Mouse (Mus musculus): ENCODE data around the gene Ptp4a2. TPM values are rescaled to one million over a fixed set of nuclear protein-coding genes. Genes with fewer than 3 reads are reported as not detected.
A peak's percentile ranks its signal among the peaks of the same experiment; 100 is the strongest.

Ptp4a2 gene
- polyA plus RNA-seq, 1 experiment from 2014 or later, result 332 TPM

DNA sequence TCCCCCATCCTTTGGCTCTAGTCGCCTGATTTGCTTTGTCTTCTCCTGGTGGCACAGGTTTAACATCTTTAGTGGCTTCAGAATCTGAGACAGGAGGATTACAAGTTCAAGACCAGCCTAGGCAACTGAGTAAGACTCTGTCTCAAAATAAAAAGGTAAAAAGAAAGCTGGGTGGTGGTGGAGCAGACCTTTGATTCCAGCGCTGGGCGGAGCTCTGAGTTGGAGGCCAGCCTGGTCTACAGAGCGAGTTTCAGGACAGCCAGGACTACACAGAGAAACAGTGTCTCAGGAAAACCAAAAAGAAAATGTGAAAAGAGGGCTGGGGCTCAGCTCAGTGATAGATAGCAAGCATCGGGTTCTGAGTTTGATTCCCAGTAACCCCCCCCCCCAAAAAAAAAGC, 27.5 kb upstream of the Ptp4a2 start:
- Histone ChIP-seq H3K4me2 (replicated peaks) (no peak overlapping the region), H3K4me1 (peaks cover 20% of the 10 kb centered on the region), H3K9ac (no peak overlapping the region), H3K36me3 (no peaks in the 10 kb centered on the region), H3K27ac (peak overlapping the region; percentile 70), H3K27me3 (no peaks in the 10 kb centered on the region), H3K9me3 (peaks cover 4% of the 10 kb centered on the region; the same call in 1 of the 2 replicates), H3K4me3 (no peak overlapping the region)
- ATAC-seq (ENCODE audit: insufficient number of reproducible peaks, insufficient read depth, low FRiP score, low TSS enrichment), result no peak
- WGBS, result 77% methylated on average over 5 of the region's 5 CpGs

DNA sequence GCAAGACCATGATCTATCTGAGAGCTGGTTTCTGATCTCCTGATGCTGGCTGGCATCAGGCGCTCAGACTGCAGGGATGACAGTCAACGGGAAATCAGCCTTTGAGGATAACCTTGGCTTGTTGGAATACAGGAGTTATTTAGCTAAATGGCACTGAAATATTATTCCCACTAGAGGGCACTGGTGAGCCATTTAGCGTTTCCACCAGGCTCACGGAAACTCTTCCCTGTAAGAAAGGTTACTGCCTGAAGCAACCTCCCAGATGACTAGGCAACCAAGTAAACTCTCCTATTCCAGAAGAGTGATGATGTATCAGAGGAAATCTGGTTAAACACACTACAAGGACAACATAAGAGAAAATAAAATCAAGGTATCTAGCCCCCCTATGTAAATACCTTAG, 25.8 kb upstream of the Ptp4a2 start:
- H3K4me2 ChIP-seq (replicated peaks), result no peak overlapping the region
- WGBS, result 3% methylated on average over 4 of the region's 4 CpGs
- no peak overlapping the region for H3K4me3 ChIP-seq
- H3K36me3 ChIP-seq, result no peaks in the 10 kb centered on the region
- H3K9ac ChIP-seq, result no peak overlapping the region
- H3K27me3 ChIP-seq, result no peaks in the 10 kb centered on the region
- H3K9me3 ChIP-seq, result peaks cover 4% of the 10 kb centered on the region; the same call in 1 of the 2 replicates
- peaks cover 20% of the 10 kb centered on the region for H3K4me1 ChIP-seq
- no peak overlapping the region for H3K27ac ChIP-seq
- no peak for ATAC-seq (ENCODE audit: insufficient number of reproducible peaks, insufficient read depth, low FRiP score, low TSS enrichment)

DNA sequence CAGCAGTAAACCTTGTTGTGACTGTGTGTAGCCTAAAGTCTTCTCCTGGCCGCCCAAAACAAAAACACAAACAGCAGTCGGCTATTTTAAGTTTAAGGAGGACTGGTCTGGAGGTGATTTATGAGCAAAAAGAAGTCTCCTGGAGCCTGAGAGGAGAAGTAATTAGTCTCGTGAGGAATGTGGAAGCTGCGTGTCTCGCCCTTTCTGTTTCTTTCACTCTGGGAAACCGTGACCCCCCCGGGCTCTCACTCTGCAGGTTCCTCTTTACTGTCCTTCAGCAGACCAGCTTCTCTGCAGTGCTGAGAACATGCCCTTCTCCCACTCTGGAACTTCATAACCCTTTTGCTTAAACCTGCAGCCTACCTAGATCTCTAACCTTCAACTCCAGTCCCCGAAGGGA, 22.3 kb upstream of the Ptp4a2 start:
- Histone ChIP-seq H3K36me3 (no peaks in the 10 kb centered on the region), H3K27me3 (no peaks in the 10 kb centered on the region), H3K9ac (no peak overlapping the region), H3K4me1 (peaks cover 4% of the 10 kb centered on the region; the same call in 1 of the 2 replicates), H3K4me3 (no peak overlapping the region), H3K4me2 (replicated peaks) (no peak overlapping the region), H3K27ac (no peak overlapping the region), H3K9me3 (peaks cover 4% of the 10 kb centered on the region; the same call in 1 of the 2 replicates)
- WGBS, result 53% methylated on average over 8 of the region's 8 CpGs
- no peak for ATAC-seq (ENCODE audit: insufficient number of reproducible peaks, insufficient read depth, low FRiP score, low TSS enrichment)

DNA sequence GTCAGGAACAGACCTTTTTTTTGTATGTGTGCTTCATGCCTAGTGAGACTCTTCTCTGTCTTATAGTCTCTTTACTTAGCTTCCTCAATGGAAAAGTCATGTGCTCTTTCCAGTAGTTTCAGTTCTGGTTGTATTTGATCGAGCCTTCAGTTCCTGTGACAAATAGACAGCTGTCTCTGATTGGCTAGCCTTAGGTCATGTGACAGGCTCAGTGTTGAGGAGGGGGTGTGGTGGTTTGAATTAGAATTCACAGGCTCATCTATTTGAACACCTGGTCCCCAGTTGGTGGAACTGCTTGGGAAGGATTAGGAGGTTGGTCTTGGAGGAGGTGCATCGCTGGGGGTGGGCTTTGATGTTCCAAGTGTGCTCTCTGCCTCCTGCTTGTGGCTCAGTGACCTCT, 21.4 kb upstream of the Ptp4a2 start:
- Histone ChIP-seq H3K27me3 (no peaks in the 10 kb centered on the region), H3K9me3 (peaks cover 4% of the 10 kb centered on the region; the same call in 1 of the 2 replicates), H3K4me3 (no peak overlapping the region), H3K9ac (no peak overlapping the region), H3K4me1 (peaks cover 6% of the 10 kb centered on the region), H3K27ac (no peak overlapping the region), H3K36me3 (no peaks in the 10 kb centered on the region), H3K4me2 (replicated peaks) (no peak overlapping the region)
- ATAC-seq (ENCODE audit: insufficient number of reproducible peaks, insufficient read depth, low FRiP score, low TSS enrichment), result no peak
- WGBS, result 90% methylated on average over 2 of the region's 2 CpGs

DNA sequence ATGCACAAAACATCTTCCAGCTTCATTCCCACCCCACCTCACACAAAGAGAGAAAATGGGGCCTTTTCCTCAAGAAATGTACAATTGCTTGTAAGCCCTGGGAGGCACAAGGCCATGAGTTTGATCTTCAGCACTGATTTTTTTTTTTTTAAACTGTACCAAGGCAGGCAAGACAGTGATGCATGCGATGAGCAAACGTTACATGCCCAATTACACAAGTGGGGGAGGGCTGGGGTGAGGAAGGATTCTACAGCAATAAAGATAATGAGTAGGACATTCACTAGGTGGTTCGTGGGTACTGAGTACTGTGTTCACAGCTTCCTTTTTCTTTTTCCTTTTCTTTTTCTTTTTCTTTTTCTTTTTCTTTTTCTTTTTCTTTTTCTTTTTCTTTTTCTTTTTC, 20.5 kb upstream of the Ptp4a2 start:
- H3K4me3 ChIP-seq, result no peak overlapping the region
- H3K9ac ChIP-seq, result no peak overlapping the region
- no peaks in the 10 kb centered on the region for H3K36me3 ChIP-seq
- ATAC-seq (ENCODE audit: insufficient number of reproducible peaks, insufficient read depth, low FRiP score, low TSS enrichment), result no peak
- H3K4me2 ChIP-seq (replicated peaks), result no peak overlapping the region
- WGBS, result 73% methylated on average over 3 of the region's 3 CpGs
- H3K4me1 ChIP-seq, result peaks cover 15% of the 10 kb centered on the region
- H3K27me3 ChIP-seq, result no peaks in the 10 kb centered on the region
- peaks cover 4% of the 10 kb centered on the region; the same call in 1 of the 2 replicates for H3K9me3 ChIP-seq
- no peak overlapping the region for H3K27ac ChIP-seq

DNA sequence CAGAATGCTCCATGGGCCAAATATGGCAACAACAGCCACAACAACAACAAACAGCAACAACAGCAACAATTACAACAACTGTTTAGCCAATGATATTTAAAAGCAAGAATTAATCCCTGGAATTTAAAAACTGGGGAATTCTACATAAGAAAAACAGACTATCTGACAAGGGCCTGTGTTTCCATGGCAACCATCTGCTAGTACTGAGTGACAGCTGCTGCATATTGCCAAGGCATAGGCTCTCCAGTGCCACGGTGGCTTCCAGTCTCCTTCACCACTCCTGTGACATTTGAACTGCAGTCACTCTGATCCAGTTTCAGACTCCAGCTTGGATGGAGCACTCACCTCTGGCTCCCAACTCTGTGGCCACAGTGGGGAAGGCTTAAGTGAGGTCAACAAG, 19.6 kb upstream of the Ptp4a2 start:
- H3K4me3 ChIP-seq, result no peak overlapping the region
- no peak overlapping the region for H3K9ac ChIP-seq
- H3K36me3 ChIP-seq, result no peaks in the 10 kb centered on the region
- H3K27ac ChIP-seq, result no peak overlapping the region
- peaks cover 4% of the 10 kb centered on the region; the same call in 1 of the 2 replicates for H3K9me3 ChIP-seq
- no peak overlapping the region for H3K4me2 ChIP-seq (replicated peaks)
- H3K4me1 ChIP-seq, result peaks cover 23% of the 10 kb centered on the region
- no peaks in the 10 kb centered on the region for H3K27me3 ChIP-seq
- no peak for ATAC-seq (ENCODE audit: insufficient number of reproducible peaks, insufficient read depth, low FRiP score, low TSS enrichment)
- 19% methylated on average over 1 of the region's 1 CpGs for WGBS

DNA sequence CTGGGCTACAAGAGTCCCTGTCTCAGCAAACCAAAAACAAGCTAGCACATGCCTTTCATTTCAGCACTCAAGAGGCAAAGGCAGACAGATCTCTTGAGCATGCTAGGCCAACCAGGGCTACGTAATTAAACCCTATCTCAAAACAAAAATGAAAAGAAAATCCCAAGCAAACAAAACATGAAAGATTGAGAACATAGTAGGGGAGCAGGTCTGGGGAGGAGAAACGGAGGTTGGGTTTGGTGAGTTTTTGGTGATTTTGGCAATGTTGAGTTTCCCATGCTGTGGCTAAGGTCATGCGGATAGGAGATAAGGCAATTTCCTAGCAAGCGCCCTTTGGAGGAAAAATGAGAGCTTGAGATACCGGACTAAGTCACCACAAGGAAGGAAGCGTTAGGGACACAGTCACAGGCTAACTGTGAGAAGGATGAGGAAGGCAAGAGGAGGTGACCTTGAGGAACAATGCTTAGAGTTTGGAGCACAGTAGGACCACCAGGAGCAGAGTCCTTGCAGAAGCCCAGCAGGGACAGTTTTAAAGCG, 18.3 kb upstream of the Ptp4a2 start:
- H3K4me3 ChIP-seq, result no peak overlapping the region
- H3K27ac ChIP-seq, result no peak overlapping the region
- WGBS, result 86% methylated on average over 7 of the region's 7 CpGs
- ATAC-seq (ENCODE audit: insufficient number of reproducible peaks, insufficient read depth, low FRiP score, low TSS enrichment), result no peak
- H3K9ac ChIP-seq, result no peak overlapping the region
- no peak overlapping the region for H3K4me2 ChIP-seq (replicated peaks)
- peaks cover 24% of the 10 kb centered on the region for H3K4me1 ChIP-seq
- no peaks in the 10 kb centered on the region for H3K36me3 ChIP-seq
- H3K27me3 ChIP-seq, result no peaks in the 10 kb centered on the region
- peaks cover under 1% of the 10 kb centered on the region; the same call in 1 of the 2 replicates for H3K9me3 ChIP-seq

DNA sequence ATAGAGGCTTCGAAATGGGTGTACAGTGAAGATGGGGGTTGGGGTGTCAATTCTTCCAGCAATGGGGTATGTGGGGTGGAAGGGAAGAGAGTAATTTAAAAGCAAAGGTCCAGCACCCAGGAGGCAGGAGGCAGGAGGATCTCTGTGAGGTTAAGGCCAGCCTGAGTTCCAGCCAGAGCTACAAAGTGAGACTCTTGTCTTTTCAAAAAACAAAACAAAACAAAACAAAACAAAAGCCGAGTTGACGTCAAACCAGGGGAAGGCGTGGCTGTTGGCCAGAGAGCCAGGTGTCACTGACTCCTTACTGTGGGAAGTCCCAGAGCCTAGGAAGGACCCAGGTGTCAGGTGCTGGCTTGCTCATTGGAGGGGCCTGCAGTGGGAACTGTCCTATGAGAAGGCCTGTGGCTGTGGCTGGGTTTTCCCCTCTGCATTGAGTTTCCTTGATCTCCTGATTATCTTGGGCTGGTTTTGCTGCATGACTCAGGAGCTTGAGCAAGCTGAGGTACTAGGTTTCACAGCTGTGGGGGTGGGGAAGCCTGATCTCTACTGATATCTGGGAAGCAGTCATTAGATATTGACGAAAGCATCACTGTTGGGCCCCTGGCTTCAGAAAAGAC, 17.2 kb upstream of the Ptp4a2 start:
- no peak overlapping the region for H3K27ac ChIP-seq

DNA sequence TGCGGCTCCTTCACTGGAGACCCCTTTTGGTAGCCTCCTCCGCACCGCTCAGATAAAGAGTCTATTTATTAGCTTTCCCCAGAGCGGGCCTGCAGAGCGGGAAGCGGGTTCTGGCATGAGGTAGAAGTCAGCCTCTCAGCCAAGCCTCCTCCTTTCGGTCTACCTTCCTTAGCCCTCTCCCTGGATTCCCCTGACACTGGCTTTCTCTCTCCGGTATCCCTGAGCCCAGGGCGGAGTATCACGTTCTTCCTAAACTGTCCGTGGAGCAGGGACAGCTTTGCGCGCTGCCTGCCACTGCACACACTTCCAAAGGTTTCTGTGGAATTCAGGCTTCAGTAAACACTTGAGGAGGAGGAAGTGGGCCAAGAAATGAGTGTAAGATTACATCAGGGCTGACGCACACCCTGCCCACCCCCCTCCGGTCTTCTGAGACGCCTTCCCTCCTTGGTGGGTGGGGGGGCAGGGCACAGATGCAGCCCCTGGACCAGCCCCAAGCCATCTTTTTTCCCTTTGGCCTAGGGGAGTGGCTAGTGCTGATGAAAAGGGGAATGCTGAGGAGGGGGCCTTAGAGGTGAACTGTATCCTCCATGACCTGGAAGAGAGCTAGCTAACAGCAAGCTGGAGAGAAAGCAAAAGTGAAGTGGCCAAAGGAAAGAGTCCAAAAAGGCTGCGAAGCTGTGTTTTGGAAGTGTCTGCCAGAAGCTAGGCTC, 15.7 kb upstream of the Ptp4a2 start:
- H3K4me3 ChIP-seq, result peak overlapping the region; percentile 4; the same call in 1 of the 2 replicates
- WGBS, result 2% methylated on average over 17 of the region's 17 CpGs
- ATAC-seq (ENCODE audit: insufficient number of reproducible peaks, insufficient read depth, low FRiP score, low TSS enrichment), result peak; percentile 67

More for the DNA sequence above, 17.2 kb upstream of the Ptp4a2 start:
- H3K4me1 ChIP-seq, result peaks cover 30% of the 10 kb centered on the region
- no peaks in the 10 kb centered on the region for H3K36me3 ChIP-seq
- no peaks in the 10 kb centered on the region for H3K27me3 ChIP-seq
- WGBS, result 71% methylated on average over 5 of the region's 5 CpGs
- H3K4me3 ChIP-seq, result no peak overlapping the region
- H3K9me3 ChIP-seq, result no peaks in the 10 kb centered on the region
- no peak for ATAC-seq (ENCODE audit: insufficient number of reproducible peaks, insufficient read depth, low FRiP score, low TSS enrichment)
- no peak overlapping the region for H3K9ac ChIP-seq
- H3K4me2 ChIP-seq (replicated peaks), result no peak overlapping the region

DNA sequence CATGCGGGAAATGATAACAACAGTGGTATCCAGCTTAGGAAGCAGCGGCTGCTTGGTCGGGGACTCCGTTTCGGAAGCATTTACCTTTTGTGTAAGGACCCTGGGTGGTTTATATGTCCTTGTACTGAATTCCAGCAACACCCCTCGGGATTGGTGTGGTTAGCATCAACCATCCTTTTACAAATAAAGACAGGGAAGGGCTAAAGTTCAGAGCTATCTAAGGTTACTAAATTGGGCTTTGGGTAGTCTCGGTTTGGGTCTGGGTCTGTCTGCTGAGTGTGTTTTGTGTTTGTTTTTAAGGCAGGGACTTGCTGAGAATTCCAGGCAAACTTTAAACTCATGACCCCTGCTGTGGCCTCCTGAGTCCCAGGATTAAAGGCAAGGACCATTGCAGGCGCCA, 15.2 kb upstream of the Ptp4a2 start:
- no peak for ATAC-seq (ENCODE audit: insufficient number of reproducible peaks, insufficient read depth, low FRiP score, low TSS enrichment)
- WGBS, result 13% methylated on average over 8 of the region's 8 CpGs
- Histone ChIP-seq H3K36me3 (no peaks in the 10 kb centered on the region), H3K4me2 (replicated peaks) (peak overlapping the region; percentile 41), H3K9me3 (no peaks in the 10 kb centered on the region), H3K27me3 (no peaks in the 10 kb centered on the region), H3K4me1 (peaks cover 30% of the 10 kb centered on the region), H3K4me3 (no peak overlapping the region), H3K27ac (peak overlapping the region; percentile 94), H3K9ac (no peak overlapping the region)

More for the DNA sequence above, 15.7 kb upstream of the Ptp4a2 start:
- Histone ChIP-seq H3K27ac (peak overlapping the region; percentile 94), H3K9me3 (no peaks in the 10 kb centered on the region), H3K27me3 (no peaks in the 10 kb centered on the region), H3K9ac (peak overlapping the region; percentile 24; the same call in 1 of the 2 replicates), H3K4me2 (replicated peaks) (peak overlapping the region; percentile 41), H3K4me1 (peaks cover 30% of the 10 kb centered on the region), H3K36me3 (no peaks in the 10 kb centered on the region)

DNA sequence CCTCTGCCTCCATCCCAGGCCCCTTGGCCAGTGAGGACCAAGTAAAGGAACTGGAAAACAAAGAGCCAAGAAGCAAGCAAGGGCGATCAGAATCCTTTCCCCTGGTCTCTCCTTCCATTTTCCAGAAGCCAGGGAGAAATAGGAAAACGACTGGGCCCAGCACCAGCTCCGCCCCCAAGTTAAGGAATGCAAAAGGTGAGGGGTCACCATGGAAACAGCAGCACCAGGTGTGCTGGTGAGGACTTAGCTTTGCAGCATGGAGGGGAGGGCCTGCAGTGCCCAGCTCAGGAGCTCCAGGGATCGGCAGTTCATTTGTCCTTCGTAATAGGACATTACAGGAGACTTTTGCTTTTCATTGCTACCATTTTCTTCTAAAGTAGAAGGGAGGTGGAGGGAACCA, 13.0 kb upstream of the Ptp4a2 start:
- H3K27ac ChIP-seq, result no peak overlapping the region
- ATAC-seq (ENCODE audit: insufficient number of reproducible peaks, insufficient read depth, low FRiP score, low TSS enrichment), result no peak
- no peak overlapping the region for H3K4me2 ChIP-seq (replicated peaks)
- H3K27me3 ChIP-seq, result no peaks in the 10 kb centered on the region
- H3K9me3 ChIP-seq, result no peaks in the 10 kb centered on the region
- WGBS, result 24% methylated on average over 5 of the region's 5 CpGs
- H3K36me3 ChIP-seq, result no peaks in the 10 kb centered on the region
- no peak overlapping the region for H3K4me3 ChIP-seq
- H3K4me1 ChIP-seq, result peaks cover 26% of the 10 kb centered on the region
- no peak overlapping the region for H3K9ac ChIP-seq

DNA sequence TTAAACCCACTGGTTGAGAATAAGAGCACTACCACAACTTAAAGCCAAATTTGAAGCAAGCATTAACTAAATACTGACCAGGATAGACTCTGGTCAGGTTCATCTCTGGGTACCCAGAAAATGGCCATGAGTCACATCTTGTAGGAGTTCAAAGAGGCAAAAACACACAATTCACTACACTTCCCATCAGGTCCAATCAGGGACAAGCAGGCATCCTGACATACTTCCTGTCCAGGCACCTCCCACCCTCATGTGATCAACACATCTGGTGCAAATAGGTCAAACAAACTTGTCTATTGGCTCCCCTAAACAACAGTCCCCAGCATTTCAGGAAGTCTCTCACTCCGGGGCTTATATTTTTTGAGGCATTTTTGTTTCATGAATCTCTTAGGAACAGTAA, 7.7 kb upstream of the Ptp4a2 start:
- no peaks in the 10 kb centered on the region for H3K4me1 ChIP-seq
- no peaks in the 10 kb centered on the region for H3K9me3 ChIP-seq
- H3K27ac ChIP-seq, result no peak overlapping the region
- H3K36me3 ChIP-seq, result no peaks in the 10 kb centered on the region
- H3K4me2 ChIP-seq (replicated peaks), result no peak overlapping the region
- H3K4me3 ChIP-seq, result no peak overlapping the region
- 73% methylated on average over 1 of the region's 1 CpGs for WGBS
- no peak overlapping the region for H3K9ac ChIP-seq
- no peaks in the 10 kb centered on the region for H3K27me3 ChIP-seq
- ATAC-seq (ENCODE audit: insufficient number of reproducible peaks, insufficient read depth, low FRiP score, low TSS enrichment), result no peak
